Mouse (Mus musculus): ENCODE results near the gene Apbb1. TPM values are rescaled to one million over a fixed set of nuclear protein-coding genes. Genes with fewer than 3 reads are reported as not detected.

Apbb1 gene
- polyA plus RNA-seq (2012; rRNA removed) = 12.1 and 15.8 TPM in 2 replicates

- WGBS = under 1% methylated on average over 53 of the region's 54 CpGs
- DNase-seq (ENCODE audit: low read depth, low spot score) = peak; percentile 21
Measured at GRCm38 (mm10) chr7:105581094-105581703, at the start of gene Apbb1. Gene Apbb1, minus strand, starts transcription at chr7:105581653.

GRCm38 (mm10) chr7:105628633-105629032, 47.2 kb upstream of the Apbb1 start:
- DNase-seq (ENCODE audit: low read depth, low spot score) = no peak
- WGBS = 11% methylated on average over 3 of the region's 3 CpGs

- no peak for DNase-seq (ENCODE audit: low read depth, low spot score)
- 91% methylated on average over 6 of the region's 6 CpGs for WGBS
Measured at GRCm38 (mm10) chr7:105625397-105625796, 43.9 kb upstream of the Apbb1 start.

GRCm38 (mm10) chr7:105621646-105622292, 40.3 kb upstream of the Apbb1 start:
- no peak for DNase-seq (ENCODE audit: low read depth, low spot score)
- WGBS = 58% methylated on average over 8 of the region's 8 CpGs

- DNase-seq (ENCODE audit: low read depth, low spot score) = no peak
- 78% methylated on average over 4 of the region's 4 CpGs for WGBS
Measured at GRCm38 (mm10) chr7:105621053-105621452, 39.6 kb upstream of the Apbb1 start.

GRCm38 (mm10) chr7:105619701-105620100, 38.2 kb upstream of the Apbb1 start:
- DNase-seq (ENCODE audit: low read depth, low spot score) = no peak
- 39% methylated on average over 3 of the region's 3 CpGs for WGBS

- WGBS = 96% methylated on average over 22 of the region's 22 CpGs
- no peak for DNase-seq (ENCODE audit: low read depth, low spot score)
Measured at GRCm38 (mm10) chr7:105617810-105618209, 36.4 kb upstream of the Apbb1 start.

- WGBS = 81% methylated on average over 6 of the region's 6 CpGs
- no peak for DNase-seq (ENCODE audit: low read depth, low spot score)
Measured at GRCm38 (mm10) chr7:105616561-105616960, 35.1 kb upstream of the Apbb1 start.

GRCm38 (mm10) chr7:105615720-105616119, 34.3 kb upstream of the Apbb1 start:
- 79% methylated on average over 1 of the region's 1 CpGs for WGBS
- no peak for DNase-seq (ENCODE audit: low read depth, low spot score)

GRCm38 (mm10) chr7:105614400-105614799, 32.9 kb upstream of the Apbb1 start:
- 90% methylated on average over 1 of the region's 1 CpGs for WGBS
- DNase-seq (ENCODE audit: low read depth, low spot score) = no peak

- no peak for DNase-seq (ENCODE audit: low read depth, low spot score)
- WGBS = 83% methylated on average over 1 of the region's 1 CpGs
Measured at GRCm38 (mm10) chr7:105611767-105612166, 30.3 kb upstream of the Apbb1 start.

- 71% methylated on average over 3 of the region's 3 CpGs for WGBS
Measured at GRCm38 (mm10) chr7:105608467-105608866, 27.0 kb upstream of the Apbb1 start.

GRCm38 (mm10) chr7:105602860-105603623, 21.6 kb upstream of the Apbb1 start:
- peak; percentile 13 for DNase-seq (ENCODE audit: low read depth, low spot score)
- WGBS = 37% methylated on average over 9 of the region's 9 CpGs

More at GRCm38 (mm10) chr7:105608467-105608866, 27.0 kb upstream of the Apbb1 start:
- DNase-seq (ENCODE audit: low read depth, low spot score) = no peak

- WGBS = 34% methylated on average over 7 of the region's 7 CpGs
Measured at GRCm38 (mm10) chr7:105590097-105590496, 8.6 kb upstream of the Apbb1 start.

GRCm38 (mm10) chr7:105588325-105588912, 7.0 kb upstream of the Apbb1 start:
- 54% methylated on average over 9 of the region's 9 CpGs for WGBS

More at GRCm38 (mm10) chr7:105590097-105590496, 8.6 kb upstream of the Apbb1 start:
- no peak for DNase-seq (ENCODE audit: low read depth, low spot score)

GRCm38 (mm10) chr7:105581959-105582358, 506 bp upstream of the Apbb1 start:
- no peak for DNase-seq (ENCODE audit: low read depth, low spot score)
- 73% methylated on average over 2 of the region's 2 CpGs for WGBS

More at GRCm38 (mm10) chr7:105588325-105588912, 7.0 kb upstream of the Apbb1 start:
- no peak for DNase-seq (ENCODE audit: low read depth, low spot score)

GRCm38 (mm10) chr7:105580627-105581089, 795 bp downstream of the Apbb1 start:
- 2% methylated on average over 20 of the region's 22 CpGs for WGBS
- no peak for DNase-seq (ENCODE audit: low read depth, low spot score)

GRCm38 (mm10) chr7:105578481-105578880, 3.0 kb downstream of the Apbb1 start:
- 68% methylated on average over 2 of the region's 2 CpGs for WGBS

GRCm38 (mm10) chr7:105577377-105577871, 4.0 kb downstream of the Apbb1 start:
- DNase-seq (ENCODE audit: low read depth, low spot score) = no peak
- WGBS = 88% methylated on average over 6 of the region's 6 CpGs

More at GRCm38 (mm10) chr7:105578481-105578880, 3.0 kb downstream of the Apbb1 start:
- DNase-seq (ENCODE audit: low read depth, low spot score) = no peak
